Mouse (Mus musculus) erythroblast, embryonic 14.5 days (primary cell): ENCODE measurements around the gene Ms4a10.

Experiments used
- GATA1 ChIP-seq: IDR thresholded peaks from 2 replicates; pipeline ENCODE4 v1.6.1; 2012; ENCODE audit warnings: low read length, inconsistent platforms, mixed read lengths
- TAL1 ChIP-seq: IDR thresholded peaks from 3 replicates; pipeline ENCODE4 v1.6.1; 2012; ENCODE audit warnings: low read length, inconsistent platforms, mixed read lengths

DNA sequence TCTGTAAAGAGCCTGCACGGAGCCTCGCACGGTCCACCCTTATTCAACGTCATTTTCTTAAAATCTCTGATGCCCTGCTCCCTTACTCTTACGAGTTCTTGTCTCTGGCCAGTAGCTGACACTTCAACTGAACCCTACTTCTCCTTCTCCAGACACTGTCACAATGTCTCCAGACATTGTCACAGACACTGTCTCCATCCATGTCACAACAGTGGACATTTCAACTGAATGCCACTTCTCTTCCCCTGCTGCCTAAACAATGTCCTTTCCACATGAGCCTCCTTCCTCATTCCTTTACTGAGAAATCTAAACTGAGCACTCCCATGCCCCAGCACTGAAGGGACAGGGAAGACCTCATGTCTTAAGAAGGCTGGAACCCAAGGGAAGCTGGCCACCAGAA is 27.3 kb downstream of the Ms4a10 start:
- TF ChIP-seq GATA1, result no peak
- TF ChIP-seq TAL1, result no peak
